Mouse (Mus musculus): ENCODE results near the gene Gm13285. TPM values are rescaled to one million over a fixed set of nuclear protein-coding genes. Genes with fewer than 3 reads are reported as not detected.
"Not testable (repeated sequence)": the region's sequence is repeated elsewhere in the genome, so short reads cannot be mapped to it uniquely, and the experiment has no call there.

Gene Gm13285
- polyA plus RNA-seq (2015; fragmentation: Nextera tagmentation; extraction: Ambion mirVana): 0.17 and 0.25 TPM in 2 replicates

GRCm38 (mm10) chr4:88799365-88799764, at the start of gene Gm13285:
TSS of gene Gm13285 (plus strand) at chr4:88799665.
- ATAC-seq; H3K9me3 ChIP-seq (ENCODE audit: low read length); H3K4me1 ChIP-seq (ENCODE audit: insufficient read depth); H3K4me2 ChIP-seq (ENCODE audit: low read depth, low read length); H3K4me3 ChIP-seq (ENCODE audit: low read depth, low read length); H3K9ac ChIP-seq (replicated peaks); H3K27me3 ChIP-seq (ENCODE audit: insufficient read depth, low read length); H3K36me3 ChIP-seq (replicated peaks; ENCODE audit: insufficient read depth, low read length); H3K27ac ChIP-seq (ENCODE audit: low read depth); DNase-seq: not testable (repeated sequence)
- WGBS (ENCODE audit: insufficient replicate concordance): 0% methylated on average over 1 of the region's 7 CpGs

GRCm38 (mm10) chr4:88749926-88750325, 49.5 kb upstream of the Gm13285 start:
- no peak for ATAC-seq
- H3K27ac ChIP-seq (ENCODE audit: low read depth): no peak overlapping the region
- H3K9me3 ChIP-seq (ENCODE audit: low read length): no peaks in the 10 kb centered on the region
- WGBS (ENCODE audit: insufficient replicate concordance): 77% methylated on average over 6 of the region's 6 CpGs
- no peak overlapping the region for H3K4me2 ChIP-seq (ENCODE audit: low read depth, low read length)
- no peak for DNase-seq
- no peaks in the 10 kb centered on the region for H3K36me3 ChIP-seq (replicated peaks; ENCODE audit: insufficient read depth, low read length)
- no peak overlapping the region for H3K9ac ChIP-seq (replicated peaks)
- TF ChIP-seq EP300 (IDR thresholded peaks at IDR 0.05; ENCODE audit: low read depth): no peak
- TF ChIP-seq CTCF (IDR thresholded peaks at IDR 0.05; ENCODE audit: low read depth): no peak
- no peaks in the 10 kb centered on the region for H3K27me3 ChIP-seq (ENCODE audit: insufficient read depth, low read length)
- no peaks in the 10 kb centered on the region for H3K4me1 ChIP-seq (ENCODE audit: insufficient read depth)
- H3K4me3 ChIP-seq (ENCODE audit: low read depth, low read length): no peak overlapping the region

- not testable (repeated sequence) for H3K4me1 ChIP-seq (ENCODE audit: insufficient read depth); H3K9me3 ChIP-seq (ENCODE audit: low read length); ATAC-seq; DNase-seq; H3K4me2 ChIP-seq (ENCODE audit: low read depth, low read length); H3K27ac ChIP-seq (ENCODE audit: low read depth); H3K36me3 ChIP-seq (replicated peaks; ENCODE audit: insufficient read depth, low read length); H3K4me3 ChIP-seq (ENCODE audit: low read depth, low read length); H3K27me3 ChIP-seq (ENCODE audit: insufficient read depth, low read length); H3K9ac ChIP-seq (replicated peaks)
- peak; percentile 12; the same call in 1 of the 2 replicates for TF ChIP-seq CTCF (IDR thresholded peaks at IDR 0.05; ENCODE audit: low read depth)
- WGBS (ENCODE audit: insufficient replicate concordance): 72% methylated on average over 15 of the region's 15 CpGs
Observed at GRCm38 (mm10) chr4:88754818-88755340, 44.6 kb upstream of the Gm13285 start, which contains the start of gene Gm13271. TSS of gene Gm13271 (plus strand) at chr4:88754868.

- peak overlapping the region; percentile 80 for H3K4me2 ChIP-seq (ENCODE audit: low read depth, low read length)
- H3K9me3 ChIP-seq (ENCODE audit: low read length); H3K4me1 ChIP-seq (ENCODE audit: insufficient read depth); ATAC-seq; H3K27me3 ChIP-seq (ENCODE audit: insufficient read depth, low read length); H3K36me3 ChIP-seq (replicated peaks; ENCODE audit: insufficient read depth, low read length): not testable (repeated sequence)
- peak overlapping the region; percentile 77 for H3K9ac ChIP-seq (replicated peaks)
- peak; percentile 31 for DNase-seq
- H3K27ac ChIP-seq (ENCODE audit: low read depth): peak overlapping the region; percentile 93
- H3K4me3 ChIP-seq (ENCODE audit: low read depth, low read length): peak overlapping the region; percentile 68
- WGBS (ENCODE audit: insufficient replicate concordance): 8% methylated on average over 28 of the region's 31 CpGs
Observed at GRCm38 (mm10) chr4:88756581-88757513, 42.6 kb upstream of the Gm13285 start.

GRCm38 (mm10) chr4:88757628-88758031, 41.8 kb upstream of the Gm13285 start:
- H3K4me1 ChIP-seq (ENCODE audit: insufficient read depth); H3K36me3 ChIP-seq (replicated peaks; ENCODE audit: insufficient read depth, low read length); H3K27me3 ChIP-seq (ENCODE audit: insufficient read depth, low read length); H3K9me3 ChIP-seq (ENCODE audit: low read length): not testable (repeated sequence)
- peak overlapping the region; percentile 77 for H3K9ac ChIP-seq (replicated peaks)
- DNase-seq (peak; percentile 78), ATAC-seq (peak; percentile 100)
- H3K4me3 ChIP-seq (ENCODE audit: low read depth, low read length): peak overlapping the region; percentile 68
- WGBS (ENCODE audit: insufficient replicate concordance): 0% methylated on average over 11 of the region's 21 CpGs
- H3K4me2 ChIP-seq (ENCODE audit: low read depth, low read length): peak overlapping the region; percentile 80
- peak; percentile 72 for TF ChIP-seq CTCF (IDR thresholded peaks at IDR 0.05; ENCODE audit: low read depth)
- peak overlapping the region; percentile 93 for H3K27ac ChIP-seq (ENCODE audit: low read depth)

GRCm38 (mm10) chr4:88758751-88759150, 40.7 kb upstream of the Gm13285 start:
- not testable (repeated sequence) for H3K4me3 ChIP-seq (ENCODE audit: low read depth, low read length); H3K27me3 ChIP-seq (ENCODE audit: insufficient read depth, low read length); H3K9ac ChIP-seq (replicated peaks); H3K9me3 ChIP-seq (ENCODE audit: low read length); DNase-seq; H3K27ac ChIP-seq (ENCODE audit: low read depth); H3K4me1 ChIP-seq (ENCODE audit: insufficient read depth); ATAC-seq; H3K36me3 ChIP-seq (replicated peaks; ENCODE audit: insufficient read depth, low read length); H3K4me2 ChIP-seq (ENCODE audit: low read depth, low read length)
- 73% methylated on average over 8 of the region's 9 CpGs for WGBS (ENCODE audit: insufficient replicate concordance)

- ATAC-seq; H3K9me3 ChIP-seq (ENCODE audit: low read length); H3K27me3 ChIP-seq (ENCODE audit: insufficient read depth, low read length); H3K4me1 ChIP-seq (ENCODE audit: insufficient read depth); DNase-seq; H3K36me3 ChIP-seq (replicated peaks; ENCODE audit: insufficient read depth, low read length); H3K9ac ChIP-seq (replicated peaks): not testable (repeated sequence)
- 22% methylated on average over 6 of the region's 14 CpGs for WGBS (ENCODE audit: insufficient replicate concordance)
- peak within 1 kb of the TSS; percentile 39 for H3K4me3 ChIP-seq (ENCODE audit: low read depth, low read length)
- H3K27ac ChIP-seq (ENCODE audit: low read depth): peak within 1 kb of the TSS; percentile 66
- H3K4me2 ChIP-seq (ENCODE audit: low read depth, low read length): peak within 1 kb of the TSS; percentile 57
Observed at GRCm38 (mm10) chr4:88759610-88760268, 39.7 kb upstream of the Gm13285 start, which contains the start of gene Gm13283. TSS of gene Gm13283 (plus strand) at chr4:88760119.
